Mouse (Mus musculus): Measurements from ENCODE around the gene Arhgef39.
A peak's percentile ranks its signal among the peaks of the same experiment; 100 is the strongest.
"Not testable (repeated sequence)": the region's sequence is repeated elsewhere in the genome, so short reads cannot be mapped to it uniquely, and the experiment has no call there.

Arhgef39 gene

DNA sequence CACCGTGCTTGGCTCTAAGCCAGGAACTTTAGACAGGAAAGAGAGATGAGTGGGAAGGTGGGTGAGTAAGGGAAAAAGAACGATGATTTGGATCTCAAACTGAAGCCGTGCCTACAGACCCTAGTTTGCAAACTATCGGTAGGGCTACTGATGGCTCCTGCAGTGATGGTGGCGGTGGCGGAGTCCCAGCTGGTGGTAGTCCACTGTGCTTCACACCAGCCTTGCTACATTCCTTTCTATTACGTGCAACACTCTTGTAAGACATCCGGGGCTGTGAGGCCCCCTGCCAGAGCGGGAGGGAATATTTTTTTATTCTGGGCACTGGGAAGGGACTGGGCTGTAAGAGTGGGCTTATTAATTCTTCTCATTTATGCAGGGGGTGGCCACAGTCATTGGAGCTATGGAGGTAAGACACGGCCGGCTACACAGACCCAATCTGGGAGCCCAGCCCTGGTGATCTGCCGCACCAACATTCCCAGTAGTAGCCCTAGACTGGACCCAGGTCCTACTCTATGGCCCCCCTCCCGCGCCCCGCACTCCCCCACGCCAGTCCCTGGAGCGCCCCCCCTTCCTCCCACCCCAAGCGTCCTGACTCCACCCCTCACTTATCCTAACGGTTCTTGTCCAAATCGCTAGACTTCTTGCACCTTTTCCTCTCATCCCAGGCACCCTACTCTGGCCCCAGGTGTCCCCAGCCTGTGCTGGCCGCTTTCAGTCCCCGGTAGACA is 8.6 kb upstream of the Arhgef39 start:
- DNase-seq (ENCODE audit: low spot score in 2 of 2): no peak

DNA sequence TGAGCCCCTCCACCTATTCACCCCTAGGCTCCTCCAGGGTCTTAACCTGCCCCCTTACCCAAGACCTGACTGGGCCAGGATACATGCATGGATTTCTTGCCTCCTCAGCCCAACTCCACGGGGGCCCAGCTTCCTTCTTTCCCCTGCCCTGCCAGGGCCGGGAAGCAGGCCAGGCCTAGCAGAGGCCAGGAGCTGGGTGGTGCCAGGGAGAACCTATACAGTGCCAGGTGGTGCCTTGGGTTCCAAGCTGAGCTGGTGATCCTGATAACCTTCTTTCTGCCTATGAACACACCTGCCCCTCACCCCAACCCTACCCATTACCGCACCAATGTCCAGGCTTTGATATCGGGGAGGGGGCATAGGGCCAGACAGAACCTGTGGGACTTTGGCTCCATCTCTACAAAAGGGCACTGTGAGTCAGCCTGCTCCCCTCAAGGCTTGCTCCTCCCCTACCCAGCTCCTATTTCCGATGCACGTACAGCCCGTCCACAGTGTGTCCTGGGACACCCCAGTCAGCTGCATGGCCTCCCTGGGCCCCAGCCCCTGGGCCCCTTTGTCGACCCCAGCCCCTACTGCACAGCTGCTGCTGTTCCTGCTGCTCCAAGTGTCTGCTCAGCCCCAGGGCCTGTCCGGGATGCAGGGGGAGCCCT is 7.2 kb upstream of the Arhgef39 start, which contains the start of gene Car9:
Car9 (plus strand) TSS at position 431 of the 650 bp plus-strand sequence.
- no peak for DNase-seq (ENCODE audit: low spot score in 2 of 2)

DNA sequence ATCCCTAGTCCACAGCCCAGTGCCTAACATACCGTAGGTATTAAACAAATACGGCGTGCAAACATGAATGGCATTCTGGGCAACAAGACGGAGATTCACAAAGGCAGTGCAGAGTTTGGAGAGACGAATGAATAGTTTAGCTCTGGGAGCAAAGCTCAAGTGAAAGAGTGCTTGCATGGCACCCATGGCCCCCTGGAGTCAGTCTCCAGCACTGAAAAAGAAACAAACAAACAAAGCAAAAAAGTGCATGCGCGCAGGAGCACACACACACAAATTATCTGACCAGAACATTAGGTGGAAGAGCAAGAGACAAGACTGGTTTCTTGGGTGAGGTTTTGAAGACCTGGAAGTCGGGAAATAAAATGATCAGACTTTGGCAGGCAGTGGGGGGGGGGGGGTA is 6.6 kb upstream of the Arhgef39 start:
- DNase-seq (ENCODE audit: low spot score in 2 of 2): no peak

DNA sequence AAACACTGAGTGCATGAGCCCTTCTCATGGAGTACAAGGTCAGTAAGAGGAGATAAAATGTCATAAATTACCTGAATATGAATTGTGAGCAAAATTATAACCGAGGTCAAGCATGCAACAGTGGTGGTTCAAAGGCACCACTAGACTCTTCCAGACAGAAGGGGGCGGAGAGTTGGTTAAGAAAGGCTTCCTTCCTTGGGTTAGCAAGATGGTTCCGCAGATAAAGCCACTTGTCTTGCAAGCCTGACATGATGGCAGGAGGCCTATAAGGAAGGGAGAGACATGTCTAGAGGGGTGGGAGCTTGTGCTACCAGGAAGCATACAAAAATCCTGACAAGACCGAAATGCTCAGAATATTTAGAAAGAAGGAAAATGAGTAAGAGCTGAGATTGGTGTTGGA is 4.8 kb upstream of the Arhgef39 start:
- no peak for DNase-seq (ENCODE audit: low spot score in 2 of 2)

DNA sequence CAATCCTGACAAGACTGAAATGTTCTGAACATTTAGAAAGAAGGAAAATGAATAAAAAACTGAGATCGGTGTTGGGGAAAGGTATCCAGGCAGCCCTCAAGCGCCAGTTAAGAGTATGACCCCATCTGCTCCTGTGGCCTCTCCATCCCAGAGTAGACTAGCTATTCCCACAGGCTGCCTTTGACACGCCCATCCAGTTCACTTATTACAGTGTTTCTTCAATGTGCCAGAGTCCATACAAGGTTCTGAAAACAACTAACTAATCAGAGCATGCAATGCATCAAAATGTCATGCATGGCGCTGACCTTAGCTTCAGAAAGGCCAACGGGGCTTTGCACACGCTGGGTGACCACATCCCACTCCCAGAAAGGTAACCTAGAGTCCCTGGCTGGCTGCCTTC is 4.0 kb upstream of the Arhgef39 start:
- DNase-seq (ENCODE audit: low spot score in 2 of 2): no peak

DNA sequence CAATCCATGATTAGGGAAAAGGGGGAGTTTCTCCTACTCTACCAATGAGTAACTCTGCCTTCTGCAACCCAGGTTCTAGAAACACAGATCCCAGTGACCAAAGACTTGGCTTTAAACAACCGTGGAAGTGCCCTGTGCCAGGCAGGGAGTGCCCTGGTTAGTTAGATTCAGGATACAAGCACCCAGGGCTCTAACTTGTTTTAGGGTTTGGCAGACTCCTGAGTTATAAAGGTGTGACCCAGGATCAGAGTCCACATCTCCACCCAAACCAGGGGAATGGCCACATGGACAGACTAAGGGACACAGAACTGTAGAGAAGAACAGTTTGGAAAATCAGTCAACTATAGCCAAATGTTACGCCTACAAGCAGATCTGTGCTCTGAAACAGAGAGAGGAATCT is 3.5 kb upstream of the Arhgef39 start:
- no peak for DNase-seq (ENCODE audit: low spot score in 2 of 2)

DNA sequence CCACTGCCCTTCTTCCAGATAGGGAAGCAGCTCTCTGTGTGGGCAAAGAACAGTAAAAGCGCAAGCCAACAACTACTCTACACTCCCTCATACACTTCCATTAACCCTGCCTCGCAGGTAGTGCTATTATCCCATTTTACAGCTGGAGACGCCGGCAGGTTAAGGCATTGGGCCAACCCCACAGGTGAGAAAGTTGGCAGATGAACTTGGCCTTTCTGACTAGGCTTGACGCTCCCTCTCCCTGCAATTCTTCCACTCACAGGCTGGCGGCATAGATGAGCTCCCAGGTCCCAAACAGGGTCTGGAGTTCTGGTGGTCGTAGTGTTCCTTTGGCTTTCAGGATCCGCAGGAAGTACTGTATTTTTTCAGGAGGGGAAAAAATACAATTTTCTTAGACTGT is 512 bp downstream of the Arhgef39 start:
- DNase-seq (ENCODE audit: low spot score in 2 of 2): no peak

DNA sequence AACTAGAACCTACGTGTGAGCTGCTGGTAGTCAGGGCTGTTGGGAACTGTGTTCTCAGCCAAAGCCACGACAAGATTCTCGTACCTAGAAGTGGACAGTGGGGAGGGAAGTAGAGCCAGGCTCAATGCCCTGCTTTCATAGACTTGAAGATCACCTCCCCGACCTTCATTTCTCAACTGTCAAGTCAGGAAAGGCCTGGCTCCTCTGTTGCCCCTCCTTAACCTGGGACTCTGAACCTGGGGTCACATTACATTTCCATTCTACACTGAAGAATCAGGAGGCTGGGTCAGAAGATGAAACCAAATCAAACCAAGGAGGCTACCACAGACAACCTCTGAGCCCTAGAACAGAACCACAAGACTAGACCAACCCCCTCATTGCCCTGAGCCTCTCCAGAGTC is 1.5 kb downstream of the Arhgef39 start:
- no peak for DNase-seq (ENCODE audit: low spot score in 2 of 2)

DNA sequence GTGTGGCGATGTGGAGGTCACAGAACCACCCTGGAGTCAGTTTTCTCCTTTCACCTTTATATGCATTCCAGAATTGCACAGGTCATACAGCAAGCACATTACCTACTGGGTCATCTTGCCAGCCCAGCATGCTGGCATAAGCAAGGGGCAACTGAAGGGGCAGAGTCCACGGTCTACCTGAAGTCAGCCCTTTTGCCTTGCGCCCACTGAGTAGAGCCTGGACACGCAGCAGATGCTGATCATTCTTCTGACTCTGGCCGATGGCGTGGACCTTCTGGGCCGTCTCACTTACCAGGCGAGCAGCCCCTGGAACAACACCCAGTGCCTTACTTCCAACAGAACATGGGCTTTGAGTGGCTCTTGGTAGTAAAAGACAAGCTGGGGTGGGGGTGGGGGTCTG is 2.1 kb downstream of the Arhgef39 start:
- DNase-seq (ENCODE audit: low spot score in 2 of 2): no peak

DNA sequence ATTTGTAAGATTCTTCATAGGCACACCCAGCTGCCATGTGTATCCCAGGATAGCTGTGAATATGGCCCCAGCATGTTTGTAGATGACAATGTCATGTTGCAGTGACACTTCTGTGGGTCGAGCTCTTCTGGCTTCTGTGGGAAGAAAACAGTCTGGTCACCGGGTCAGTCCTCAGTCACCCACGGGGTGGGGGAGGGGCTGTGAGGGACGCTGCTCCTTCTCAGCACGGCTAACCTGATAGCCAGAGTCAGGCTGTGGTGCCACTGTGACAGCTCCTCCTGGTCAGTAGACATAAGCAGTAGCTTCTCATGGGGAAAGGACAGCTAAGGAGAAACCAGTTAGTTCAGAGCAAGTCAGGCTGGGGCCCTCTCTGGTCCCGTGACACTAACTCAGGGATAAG is 2.9 kb downstream of the Arhgef39 start:
- no peak for DNase-seq (ENCODE audit: low spot score in 2 of 2)

DNA sequence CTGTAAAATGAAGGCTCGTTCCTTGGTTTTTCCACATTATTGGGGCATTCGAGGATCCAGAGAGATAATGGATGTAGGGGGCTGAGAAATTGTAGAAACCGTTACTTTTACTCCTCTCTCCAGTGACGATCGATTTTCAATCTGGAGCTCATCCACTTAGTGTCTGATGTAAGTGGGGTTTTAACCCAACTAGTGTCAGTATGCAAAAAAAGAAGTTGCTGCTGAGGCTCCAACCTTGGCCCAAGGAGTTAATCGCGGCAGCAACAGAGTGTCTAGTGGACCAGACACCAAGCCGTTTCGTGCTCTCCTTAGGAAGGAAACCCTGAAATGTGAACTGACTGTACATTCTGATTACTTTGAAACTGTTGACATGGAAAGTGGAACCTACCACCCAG is 5.7 kb downstream of the Arhgef39 start:
- DNase-seq (ENCODE audit: low spot score in 2 of 2): no peak

DNA sequence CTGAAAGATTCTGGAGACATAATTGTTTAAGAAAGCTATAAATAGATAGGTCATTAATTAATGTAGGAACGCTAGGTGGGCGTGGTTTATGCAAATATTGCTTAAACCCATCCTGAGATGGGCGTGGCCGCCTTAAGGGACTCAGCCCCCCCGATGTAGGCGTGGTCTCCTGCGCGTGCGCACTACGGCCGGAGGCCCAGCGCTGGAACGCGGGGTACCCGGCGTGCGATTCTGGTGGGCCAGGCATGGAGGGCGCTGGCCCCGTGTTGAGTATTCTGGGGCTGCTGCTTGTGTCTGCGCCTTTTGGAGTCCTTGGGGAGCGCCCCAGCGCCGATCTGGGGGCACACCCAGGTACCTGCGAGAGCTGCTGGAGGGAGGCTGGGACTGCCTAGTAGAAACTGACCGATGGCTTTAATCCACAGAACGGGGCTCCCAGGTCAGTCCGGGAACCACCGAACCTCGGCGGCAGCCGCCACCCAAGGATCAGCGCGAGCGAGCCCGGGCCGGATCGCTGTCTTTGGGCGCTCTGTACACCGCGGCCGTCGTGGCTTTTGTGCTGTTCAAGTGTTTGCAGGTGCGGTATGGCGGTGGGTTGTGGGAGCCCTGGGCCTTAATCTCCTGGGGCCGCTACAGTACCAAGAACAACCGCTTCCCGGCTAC is 6.2 kb downstream of the Arhgef39 start:
- DNase-seq (ENCODE audit: low spot score in 2 of 2): peak; percentile 95 to 96

DNA sequence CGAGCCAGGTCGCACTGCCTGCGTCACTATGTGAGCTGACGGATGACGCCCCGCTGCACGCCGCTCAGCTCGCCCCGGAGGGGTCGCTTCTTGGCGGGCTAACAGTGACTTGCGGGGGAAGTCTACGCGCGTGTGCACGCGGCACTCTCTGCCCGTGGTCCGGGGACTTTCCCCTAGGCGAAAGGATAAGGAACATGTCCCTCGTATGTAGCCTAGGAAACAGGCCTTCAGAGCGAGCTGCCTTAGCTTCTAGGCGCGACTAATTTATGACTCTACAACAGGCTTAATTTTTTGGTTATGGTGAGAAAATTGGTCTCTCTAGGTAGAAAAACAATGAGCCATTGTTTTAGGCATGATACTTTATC is 6.7 kb downstream of the Arhgef39 start, which contains the start of gene Ccdc107:
Ccdc107 (plus strand) TSS at position 80 of the 365 bp plus-strand sequence.
- DNase-seq (ENCODE audit: low spot score in 2 of 2): peak; percentile 77 to 93

DNA sequence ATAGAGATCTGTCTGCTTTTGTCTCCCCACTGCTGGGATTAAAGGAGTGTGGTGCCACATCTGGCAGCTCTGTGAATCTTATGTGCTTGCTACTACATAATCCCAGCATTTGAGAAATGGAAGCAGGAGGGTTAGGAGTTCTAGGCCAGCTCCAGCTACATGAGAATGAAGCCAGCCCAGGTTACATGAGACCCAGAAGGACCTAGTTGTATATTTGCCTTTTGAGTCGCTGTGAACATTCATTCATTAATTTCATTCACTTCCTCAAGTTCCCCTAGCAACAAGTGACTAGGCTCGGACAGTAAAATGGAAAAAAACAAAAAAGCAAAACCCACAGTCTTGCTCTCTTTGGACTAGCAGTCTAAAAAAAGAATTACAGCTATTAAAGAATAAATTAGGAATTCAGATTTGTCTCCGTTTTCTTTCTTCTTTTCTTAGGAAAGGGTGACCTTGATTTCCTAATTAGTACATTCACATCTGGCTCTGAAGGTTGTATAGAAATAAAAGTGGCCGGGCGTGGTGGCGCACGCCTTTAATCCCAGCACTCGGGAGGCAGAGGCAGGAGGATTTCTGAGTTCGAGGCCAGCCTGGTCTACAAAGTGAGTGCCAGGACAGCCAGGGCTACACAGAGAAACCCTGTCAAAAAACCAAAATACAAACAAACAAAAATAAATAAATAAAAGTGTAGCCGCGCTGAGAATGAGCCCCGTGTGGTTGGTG is 7.2 kb downstream of the Arhgef39 start:
- DNase-seq (ENCODE audit: low spot score in 2 of 2): no peak

DNA sequence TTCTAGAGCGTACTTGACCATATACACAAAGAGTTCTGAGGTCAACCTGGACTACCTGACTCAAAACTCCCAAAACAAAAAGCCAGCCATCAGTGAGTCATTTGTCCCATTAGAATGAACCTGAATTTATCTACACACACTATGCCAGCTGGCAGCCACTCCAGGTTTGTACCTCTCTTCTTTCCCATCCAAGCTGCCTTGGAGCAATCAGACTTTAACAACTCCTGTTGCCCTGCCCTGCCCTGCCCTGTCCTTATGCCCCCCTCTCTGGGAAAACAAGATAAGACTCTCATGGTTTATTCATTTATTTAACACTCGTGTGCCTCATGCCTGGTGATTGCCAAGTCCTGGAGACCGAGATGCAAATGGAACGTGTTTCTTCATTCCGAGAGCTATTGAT is 8.7 kb downstream of the Arhgef39 start:
- DNase-seq (ENCODE audit: low spot score in 2 of 2): no peak

DNA sequence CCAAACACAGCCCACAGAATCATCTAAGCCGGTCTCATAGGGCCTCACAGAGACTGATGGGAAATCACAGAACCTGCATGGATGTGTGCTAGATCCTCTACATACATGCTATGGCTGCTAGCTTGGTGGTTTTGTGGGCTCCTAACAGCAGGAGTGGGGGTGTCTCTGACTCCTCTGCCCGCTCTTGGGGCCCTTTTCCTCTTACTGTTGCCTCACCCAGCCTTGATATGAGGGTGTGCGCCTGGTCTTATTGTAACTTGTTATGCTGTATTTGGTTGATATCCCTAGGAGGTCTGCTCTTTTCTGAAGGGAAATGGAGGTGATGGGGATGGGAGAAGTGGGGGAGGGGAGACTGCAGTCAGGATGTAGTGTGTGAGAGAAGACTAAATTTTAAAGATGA is 9.9 kb downstream of the Arhgef39 start:
- DNase-seq (ENCODE audit: low spot score in 2 of 2): no peak

DNA sequence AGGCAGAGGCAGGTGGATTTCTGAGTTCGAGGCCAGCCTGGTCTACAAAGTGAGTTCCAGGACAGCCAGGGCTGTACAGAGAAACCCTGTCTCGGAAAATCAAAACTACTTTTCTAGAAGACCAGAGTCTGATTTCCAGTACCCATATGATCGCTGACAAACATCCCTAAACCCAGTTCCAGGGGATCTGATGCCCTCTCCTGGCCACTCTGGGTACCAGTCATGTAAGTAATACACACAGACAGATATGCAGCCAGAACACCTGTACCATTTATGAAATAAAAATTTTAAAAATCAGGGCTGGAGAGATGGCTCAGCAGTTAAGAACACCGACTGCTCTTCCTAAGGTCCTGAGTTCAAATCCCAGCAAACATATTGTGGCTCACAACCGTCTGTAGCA is 13.8 kb downstream of the Arhgef39 start:
- not testable (repeated sequence) for DNase-seq (ENCODE audit: low spot score in 2 of 2)

DNA sequence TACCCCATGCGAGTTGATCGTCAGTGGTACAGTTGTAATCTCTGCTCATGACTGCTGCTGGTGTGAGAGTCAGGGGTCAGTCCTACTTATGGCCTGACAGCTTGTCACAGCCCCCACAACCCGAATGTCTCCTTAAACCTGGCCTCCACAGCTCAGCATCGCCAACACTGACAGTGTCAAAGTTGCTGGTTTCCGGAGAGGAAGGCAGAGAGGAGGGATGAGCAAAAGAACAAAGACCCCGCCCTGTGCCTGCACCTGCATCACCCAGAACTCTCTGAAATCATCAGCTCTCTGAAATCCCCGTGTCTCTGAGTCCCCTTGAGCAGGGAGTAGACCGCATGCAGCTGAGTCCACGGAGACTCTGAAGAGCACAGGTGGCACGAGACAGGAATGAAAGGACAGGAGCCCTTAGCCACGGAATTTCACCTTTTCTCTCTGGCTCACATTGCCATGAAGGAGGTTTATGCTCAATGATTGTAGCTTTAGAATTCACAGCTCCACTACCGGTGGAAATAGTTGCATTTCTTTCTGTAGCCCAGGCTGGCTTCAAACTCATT is 15.9 kb downstream of the Arhgef39 start, which contains the start of gene Sit1:
Sit1 (minus strand) TSS at position 200 of the 557 bp plus-strand sequence.
- no peak for DNase-seq (ENCODE audit: low spot score in 2 of 2)

DNA sequence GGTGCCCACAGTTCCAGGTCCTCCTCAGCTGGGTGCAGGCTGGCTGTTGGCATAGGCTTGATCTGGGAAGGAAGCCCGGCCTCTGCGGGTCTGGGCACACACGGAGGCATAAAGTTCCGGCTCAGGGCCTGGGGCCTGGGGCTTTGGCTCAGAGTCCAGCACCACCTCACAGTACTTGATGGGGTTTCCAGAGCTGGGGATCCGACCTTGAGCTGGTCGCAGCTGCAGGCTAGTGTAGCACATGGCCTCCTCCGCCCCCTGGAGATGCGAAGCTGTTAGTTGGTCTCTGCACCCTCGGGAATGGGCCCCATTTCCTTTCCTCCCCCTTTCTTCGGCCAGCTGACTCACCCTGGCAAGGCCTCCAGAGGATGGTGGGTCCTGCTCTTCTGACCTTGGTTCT is 16.9 kb downstream of the Arhgef39 start:
- DNase-seq (ENCODE audit: low spot score in 2 of 2): no peak

DNA sequence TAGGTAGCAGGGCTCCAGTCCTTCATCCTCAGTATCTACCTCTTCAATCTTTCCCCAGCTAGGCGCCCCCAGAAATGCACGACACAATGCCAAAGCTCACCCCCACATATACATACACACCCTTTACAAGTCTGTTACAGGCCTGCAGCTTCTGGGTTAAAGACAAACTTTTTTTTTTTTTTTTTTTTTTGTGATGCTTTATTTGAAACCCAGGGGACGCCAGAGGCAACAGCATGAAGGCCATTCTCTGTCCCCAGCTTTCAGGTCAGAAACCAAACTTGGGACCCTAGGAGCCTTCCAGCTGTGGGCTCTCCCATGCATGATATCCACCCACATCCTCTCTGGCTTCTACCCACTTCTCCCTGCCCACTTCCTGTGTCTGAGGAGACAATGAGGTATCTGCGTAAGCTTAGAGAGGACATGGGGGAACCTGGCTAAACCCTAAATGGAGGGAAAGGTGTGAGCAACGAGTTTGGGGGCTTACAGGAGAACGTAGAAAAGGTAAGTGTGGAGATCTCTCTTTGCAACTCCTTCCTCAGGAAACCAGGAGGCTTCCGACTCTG is 17.5 kb downstream of the Arhgef39 start:
- DNase-seq (ENCODE audit: low spot score in 2 of 2): no peak

DNA sequence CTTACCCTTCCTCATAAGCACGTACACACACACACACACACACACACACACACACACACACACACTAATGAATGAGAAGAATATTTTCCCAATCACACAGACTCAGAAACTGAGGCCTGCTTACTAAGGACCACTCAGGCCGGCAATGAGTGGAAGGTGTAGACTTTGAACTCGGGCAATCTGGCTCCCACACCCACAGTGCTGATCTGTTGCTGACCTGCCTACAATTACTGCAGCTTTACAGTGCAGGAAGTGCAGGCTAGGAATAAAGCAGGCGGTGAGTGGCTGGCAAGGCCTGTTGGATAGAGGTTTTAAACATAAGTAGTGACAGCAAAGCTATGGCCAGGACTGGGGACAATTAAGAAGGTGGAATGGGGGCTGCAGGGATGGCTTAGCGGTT is 18.5 kb downstream of the Arhgef39 start:
- no peak for DNase-seq (ENCODE audit: low spot score in 2 of 2)

Measured in urinary bladder, postnatal 36 days (tissue).